Mouse (Mus musculus) CH12.LX (cell line): ENCODE results near the gene Akap7.

ENCODE experiments used
- CTCF ChIP-seq, 2 experiments: IDR thresholded peaks in 1 of 2; conservative IDR thresholded peaks in 1 of 2; 2 replicates each; pipeline ENCODE4 v1.5.1; 2011 to 2012; ENCODE audit warnings: low read depth in 2 of 2, low read length in 2 of 2, improper control_type of control experiment in 1 of 2, inconsistent platforms in 1 of 2, mild to moderate bottlenecking in 1 of 2, moderate library complexity in 1 of 2
- EP300 ChIP-seq: IDR thresholded peaks from 2 replicates; pipeline ENCODE4 v1.6.1; 2011; ENCODE audit warnings: low read length, improper control_type of control experiment
- ETS1 ChIP-seq: conservative IDR thresholded peaks from 2 replicates; pipeline ENCODE4 v1.6.1; 2012; ENCODE audit warnings: low read depth, mild to moderate bottlenecking, inconsistent platforms, low read length, improper control_type of control experiment, moderate library complexity
- MEF2A ChIP-seq: IDR thresholded peaks from 2 replicates; pipeline ENCODE4 v1.6.1; 2014; ENCODE audit warnings: low read depth, mild to moderate bottlenecking, inconsistent platforms, low read length, improper control_type of control experiment, borderline replicate concordance
- POLR2A ChIP-seq: IDR thresholded peaks from 2 replicates; pipeline ENCODE4 v1.6.1; 2011; ENCODE audit warnings: low read depth, mild to moderate bottlenecking, improper control_type of control experiment, low read length
- SMC3 ChIP-seq: IDR thresholded peaks from 2 replicates; pipeline ENCODE4 v1.6.1; 2011; ENCODE audit warnings: low read depth, low read length, improper control_type of control experiment

GRCm38 (mm10) chr10:25333390-25334079 lies 25.9 kb upstream of the Akap7 start:
- TF ChIP-seq POLR2A (no peak), EP300 (no peak), MEF2A (no peak), CTCF (conservative IDR thresholded peaks at IDR 0.05 in 1 of 2, IDR thresholded peaks at IDR 0.05 in 1 of 2; ENCODE audit: low read depth in 2 of 2, low read length in 2 of 2) (no peak), SMC3 (no peak), ETS1 (no peak)
